Mouse (Mus musculus): ENCODE data around the gene Sacs.
"Not testable (repeated sequence)": the region's sequence is repeated elsewhere in the genome, so short reads cannot be mapped to it uniquely, and the experiment has no call there.

The Sacs gene

GRCm38 (mm10) chr14:61137994-61138726 is at the start of gene Sacs:
TSS of gene Sacs (plus strand) at chr14:61138457.
- peak; percentile 57 to 71 for DNase-seq (ENCODE audit: low spot score in 2 of 2)

DNA sequence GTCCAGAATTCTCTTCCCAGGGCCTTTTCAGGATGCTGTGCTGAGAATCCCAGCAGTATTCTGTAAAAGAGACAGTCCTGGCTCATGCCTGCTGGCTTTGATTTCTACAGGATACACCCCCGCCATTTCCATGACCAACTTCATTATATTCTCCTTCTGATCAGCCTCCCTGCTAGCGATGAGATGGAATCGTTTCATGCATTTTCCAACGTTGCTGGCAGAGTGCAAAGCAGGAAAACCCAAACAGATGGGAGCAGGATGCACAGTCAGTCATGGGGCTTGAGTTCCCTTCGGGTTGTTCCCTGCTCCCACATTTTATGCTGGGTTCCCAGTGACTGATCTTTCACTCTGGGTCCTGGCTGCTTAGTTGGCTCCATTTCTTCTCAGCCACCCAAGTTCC is 47.3 kb upstream of the Sacs start:
- peak; percentile 21 to 23 for DNase-seq (ENCODE audit: low spot score in 2 of 2)

GRCm38 (mm10) chr14:61092073-61092472 is 46.2 kb upstream of the Sacs start:
- peak; percentile 44 to 55 for DNase-seq (ENCODE audit: low spot score in 2 of 2)

DNA sequence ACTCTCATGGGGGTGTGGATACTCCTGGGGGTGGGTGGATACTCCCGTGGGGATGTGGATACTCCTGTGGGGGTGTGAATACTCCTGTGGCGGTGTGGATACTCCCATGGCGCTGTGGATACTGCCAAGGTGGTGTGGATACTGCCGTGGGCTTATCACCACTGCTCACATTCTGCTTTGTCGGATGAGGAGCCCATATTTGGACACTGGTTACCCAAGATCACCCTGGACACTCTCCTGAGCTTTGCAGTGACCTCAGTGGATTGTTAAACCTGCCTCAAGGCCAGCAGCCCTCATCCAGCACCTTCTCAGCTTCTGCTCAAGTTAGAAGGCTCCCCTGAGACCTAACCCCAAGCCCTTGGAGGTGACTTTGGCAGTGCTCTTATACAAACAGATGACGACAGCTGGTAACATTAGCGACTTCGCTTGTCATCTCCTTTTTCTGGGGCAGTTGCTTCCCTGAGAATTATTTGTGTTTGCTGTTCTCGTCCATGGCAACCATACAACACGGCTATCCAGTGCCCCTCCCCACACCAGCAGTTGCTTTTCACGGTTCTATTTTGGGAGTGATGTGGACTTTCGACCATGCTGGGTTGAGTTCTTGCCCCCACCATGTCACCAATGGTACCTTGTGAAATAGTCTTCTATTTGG is 40.2 kb upstream of the Sacs start:
- DNase-seq (ENCODE audit: low spot score in 2 of 2): no peak

- DNase-seq (ENCODE audit: low spot score in 2 of 2): no peak
These were observed 37.5 kb upstream of the Sacs start for GRCm38 (mm10) chr14:61100736-61101135.

DNA sequence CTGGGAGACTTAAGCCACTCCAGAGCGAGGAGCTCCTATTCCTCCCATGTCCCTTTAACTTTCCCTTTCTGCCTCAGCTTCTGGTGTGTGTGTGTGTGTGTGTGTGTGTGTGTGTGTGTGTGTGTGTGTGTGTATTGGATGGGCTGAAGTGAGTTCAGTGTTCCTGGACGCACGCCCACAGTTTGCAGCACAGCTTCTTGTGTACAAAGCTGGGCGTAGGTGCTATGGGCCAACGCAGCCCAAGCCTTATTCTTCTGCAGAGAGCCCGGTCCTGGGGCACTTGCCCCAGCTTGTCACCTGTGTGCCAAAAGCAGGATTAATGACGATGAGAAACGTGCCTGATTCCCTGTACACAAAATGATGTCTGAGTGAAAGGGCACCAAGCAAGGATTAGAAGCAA is 31.9 kb upstream of the Sacs start:
- DNase-seq (ENCODE audit: low spot score in 2 of 2): no peak

DNA sequence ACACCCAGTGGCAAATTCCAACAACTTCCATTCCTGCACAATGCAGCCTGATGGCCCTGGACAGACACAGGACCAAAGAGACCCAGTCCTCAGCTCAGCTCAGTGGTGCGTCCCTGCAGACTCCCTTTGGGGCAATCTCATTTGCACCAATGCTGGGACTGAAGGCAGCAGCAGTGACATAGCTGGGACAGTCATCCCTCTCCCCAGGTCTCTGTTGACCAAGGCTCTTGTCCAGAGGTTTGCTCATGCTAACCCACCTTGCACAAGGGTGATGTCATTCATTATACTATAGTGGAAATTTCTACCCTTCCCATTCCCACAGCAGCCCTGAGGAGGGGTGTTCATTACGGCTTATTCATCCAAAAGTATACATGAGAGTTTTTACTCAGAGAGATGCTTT is 29.6 kb upstream of the Sacs start:
- DNase-seq (ENCODE audit: low spot score in 2 of 2): no peak

DNA sequence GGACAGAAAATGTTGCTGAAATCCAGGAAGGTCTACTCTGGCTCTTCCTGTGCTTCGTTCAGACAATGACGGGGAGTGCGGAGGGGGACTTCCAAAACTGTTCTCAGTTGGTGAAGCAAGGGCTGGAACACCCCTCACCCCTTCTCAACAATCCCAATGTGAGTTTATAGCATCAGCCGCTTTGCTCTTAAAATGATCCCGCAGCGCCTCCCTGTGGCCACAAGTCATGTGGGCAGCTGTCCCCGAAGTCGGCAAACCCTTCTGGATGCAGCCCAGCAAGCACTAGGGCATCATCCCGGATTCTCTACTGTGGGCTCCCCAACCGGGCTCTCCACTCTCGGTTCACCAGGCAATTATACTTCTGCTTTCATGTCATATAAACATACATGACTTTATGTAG is 25.9 kb upstream of the Sacs start:
- peak; percentile 87 to 89 for DNase-seq (ENCODE audit: low spot score in 2 of 2)

DNA sequence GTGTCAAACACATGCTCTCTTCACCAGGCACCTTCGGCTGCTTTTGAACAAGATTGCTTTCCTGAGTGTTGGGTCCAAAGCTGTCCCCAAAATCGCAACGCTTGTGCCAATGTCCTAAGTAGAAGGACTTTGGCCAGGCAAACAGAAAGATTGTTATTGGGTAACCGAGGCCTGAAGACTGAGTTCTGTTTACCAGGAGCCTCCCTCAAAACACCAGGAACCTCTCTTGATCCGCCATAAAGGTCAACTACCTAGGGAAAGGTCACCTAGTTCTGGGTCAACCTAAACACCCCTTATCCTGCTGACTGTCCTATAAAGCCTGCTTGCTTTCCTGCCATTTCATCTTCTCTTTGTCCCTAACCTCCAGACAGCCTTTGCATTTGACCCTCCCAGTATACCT is 13.5 kb upstream of the Sacs start:
- DNase-seq (ENCODE audit: low spot score in 2 of 2): no peak

DNA sequence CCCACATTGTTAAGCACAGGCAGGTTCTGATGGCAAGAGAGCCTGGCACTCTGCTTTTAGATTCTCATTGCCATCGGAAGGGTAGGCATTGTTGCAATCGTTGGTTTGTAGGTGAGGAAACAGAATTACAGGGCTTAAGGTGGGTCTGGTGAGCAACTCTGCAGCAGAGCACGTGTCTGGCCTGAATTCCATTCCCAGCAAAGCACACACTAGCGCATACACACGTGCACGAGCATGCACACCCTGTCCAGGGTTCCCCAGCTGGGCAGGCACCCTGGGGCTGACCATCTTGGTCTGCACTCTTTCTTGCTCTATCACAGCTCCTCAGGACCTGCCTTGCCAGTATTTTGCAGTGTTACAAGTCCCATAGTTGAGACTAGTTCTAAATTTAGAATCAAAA is 13.1 kb upstream of the Sacs start:
- DNase-seq (ENCODE audit: low spot score in 2 of 2): no peak

DNA sequence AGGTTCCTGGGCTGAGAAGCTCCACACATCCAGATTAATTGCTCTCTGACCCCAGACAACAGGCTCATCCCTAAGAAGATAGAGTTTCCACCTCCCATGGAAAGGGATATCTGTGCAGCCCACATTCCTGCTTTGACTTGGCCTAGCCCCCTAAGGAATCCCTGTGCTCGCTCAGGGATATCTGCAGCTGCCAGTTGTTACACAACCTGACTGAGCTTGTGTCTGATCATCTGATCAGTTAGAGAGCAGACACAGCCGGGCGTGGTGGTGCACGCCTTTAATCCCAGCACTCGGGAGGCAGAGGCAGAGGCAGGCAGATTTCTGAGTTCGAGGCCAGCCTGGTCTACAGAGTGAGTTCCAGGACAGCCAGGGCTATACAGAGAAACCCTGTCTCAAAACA is 10.9 kb upstream of the Sacs start:
- not testable (repeated sequence) for DNase-seq (ENCODE audit: low spot score in 2 of 2)

GRCm38 (mm10) chr14:61128961-61129507 is 9.2 kb upstream of the Sacs start:
- DNase-seq (ENCODE audit: low spot score in 2 of 2): no peak

DNA sequence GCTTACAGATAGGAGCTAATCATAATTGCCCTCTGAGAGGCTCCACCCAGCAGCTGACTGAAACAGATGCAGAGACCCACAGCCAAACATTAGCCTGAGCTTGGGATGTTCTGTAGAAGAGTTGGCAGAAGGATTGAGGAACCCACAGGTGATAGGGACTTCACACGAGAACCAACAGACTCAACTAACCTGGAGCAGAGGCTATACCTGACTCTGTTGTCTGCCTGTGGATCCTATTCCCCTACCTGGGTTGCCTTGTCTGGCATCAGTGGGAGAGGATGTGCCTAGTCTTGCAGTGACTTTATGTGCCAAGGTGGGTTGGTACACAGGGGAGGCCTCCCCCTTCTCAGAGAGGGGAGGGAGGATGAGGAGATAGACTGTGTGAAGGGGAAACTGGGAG is 5.7 kb upstream of the Sacs start:
- no peak for DNase-seq (ENCODE audit: low spot score in 2 of 2)

DNA sequence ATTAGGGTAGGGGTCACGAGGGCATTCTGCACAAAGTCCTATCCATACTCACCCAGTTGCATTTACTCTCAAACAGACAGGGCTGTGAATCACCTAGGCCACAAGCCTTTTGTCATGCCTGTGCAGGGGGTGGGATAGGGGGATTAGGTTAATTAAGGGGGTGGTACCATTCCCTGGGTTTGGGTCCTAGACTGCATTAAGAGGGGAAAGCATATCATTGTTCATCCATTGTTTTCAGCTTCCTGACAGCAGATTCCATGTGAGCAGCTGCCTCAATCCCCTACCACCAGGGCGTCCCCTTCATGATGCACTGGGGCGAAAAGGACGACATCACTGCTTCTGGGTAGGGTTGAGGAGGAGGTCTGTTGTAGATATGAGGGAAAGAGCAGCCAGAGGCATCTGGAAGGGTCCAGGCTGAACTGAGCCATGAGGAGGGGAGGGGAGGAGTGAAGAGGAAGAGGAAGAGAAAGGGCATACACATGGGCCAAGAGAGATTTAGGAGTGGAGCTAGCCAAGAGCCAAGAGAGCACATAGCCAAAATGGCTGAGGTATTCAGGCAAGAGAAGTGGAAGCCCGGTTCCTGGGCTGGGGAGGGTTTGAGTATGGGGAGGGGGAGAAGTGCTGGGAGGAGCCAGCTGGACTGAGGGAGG is 3.8 kb upstream of the Sacs start:
- no peak for DNase-seq (ENCODE audit: low spot score in 2 of 2)

- no peak for DNase-seq (ENCODE audit: low spot score in 2 of 2)
These were observed 847 bp upstream of the Sacs start for GRCm38 (mm10) chr14:61137410-61137809.

DNA sequence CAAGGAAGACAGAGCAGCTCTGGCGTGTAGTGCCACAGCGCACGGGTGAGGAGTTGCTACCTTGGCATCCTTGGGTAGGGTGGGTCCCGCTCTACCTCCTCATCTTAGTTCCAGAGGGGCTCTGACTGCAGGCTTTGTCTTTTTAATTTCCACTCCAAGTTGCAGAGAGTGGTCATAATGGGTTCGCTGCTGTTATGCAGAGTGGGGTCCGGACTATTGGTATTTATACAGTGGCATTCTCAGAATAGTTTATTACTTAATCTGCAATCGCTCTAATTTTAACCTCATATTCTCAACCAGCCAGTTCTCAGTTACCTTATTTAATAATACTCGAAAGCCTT is 440 bp downstream of the Sacs start:
- DNase-seq (ENCODE audit: low spot score in 2 of 2): no peak

GRCm38 (mm10) chr14:61143358-61143757 is 5.1 kb downstream of the Sacs start:
- no peak for DNase-seq (ENCODE audit: low spot score in 2 of 2)

DNA sequence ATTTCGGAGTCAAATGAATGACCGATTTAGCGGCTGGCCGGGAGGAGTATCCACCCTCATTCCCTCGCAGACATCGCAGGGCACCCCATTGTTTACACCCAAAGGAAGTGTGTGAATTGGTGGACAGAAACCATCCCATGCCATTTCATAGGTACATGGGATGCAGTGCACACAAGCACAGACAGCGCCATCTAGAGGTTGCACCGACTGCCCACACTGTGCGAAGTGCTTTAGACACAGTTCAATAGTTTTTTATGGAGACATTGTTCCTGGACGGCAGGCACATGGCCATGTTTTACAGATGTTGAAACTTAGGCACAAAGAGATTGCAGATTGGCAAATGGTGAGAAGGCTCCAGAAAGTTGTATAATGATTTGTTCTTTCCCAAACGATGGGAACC is 5.6 kb downstream of the Sacs start:
- DNase-seq (ENCODE audit: low spot score in 2 of 2): no peak

DNA sequence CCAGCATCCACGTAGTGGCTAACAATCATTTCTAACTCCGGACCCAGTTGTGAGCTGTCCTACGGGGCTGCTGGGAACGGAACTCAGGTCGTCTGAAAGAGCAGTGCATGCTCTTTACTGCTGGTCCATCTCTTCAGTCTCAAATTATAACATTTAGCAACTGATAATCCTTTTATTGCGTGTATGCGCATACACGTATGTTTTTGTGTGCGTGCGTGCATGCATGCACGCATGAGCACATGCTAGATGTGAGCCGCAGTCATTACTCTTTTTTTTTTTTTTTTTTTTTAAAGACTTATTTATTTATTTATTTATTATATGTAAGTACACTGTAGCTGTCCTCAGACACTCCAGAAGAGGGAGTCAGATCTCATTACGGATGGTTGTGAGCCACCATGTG is 12.2 kb downstream of the Sacs start:
- DNase-seq (ENCODE audit: low spot score in 2 of 2): not testable (repeated sequence)

DNA sequence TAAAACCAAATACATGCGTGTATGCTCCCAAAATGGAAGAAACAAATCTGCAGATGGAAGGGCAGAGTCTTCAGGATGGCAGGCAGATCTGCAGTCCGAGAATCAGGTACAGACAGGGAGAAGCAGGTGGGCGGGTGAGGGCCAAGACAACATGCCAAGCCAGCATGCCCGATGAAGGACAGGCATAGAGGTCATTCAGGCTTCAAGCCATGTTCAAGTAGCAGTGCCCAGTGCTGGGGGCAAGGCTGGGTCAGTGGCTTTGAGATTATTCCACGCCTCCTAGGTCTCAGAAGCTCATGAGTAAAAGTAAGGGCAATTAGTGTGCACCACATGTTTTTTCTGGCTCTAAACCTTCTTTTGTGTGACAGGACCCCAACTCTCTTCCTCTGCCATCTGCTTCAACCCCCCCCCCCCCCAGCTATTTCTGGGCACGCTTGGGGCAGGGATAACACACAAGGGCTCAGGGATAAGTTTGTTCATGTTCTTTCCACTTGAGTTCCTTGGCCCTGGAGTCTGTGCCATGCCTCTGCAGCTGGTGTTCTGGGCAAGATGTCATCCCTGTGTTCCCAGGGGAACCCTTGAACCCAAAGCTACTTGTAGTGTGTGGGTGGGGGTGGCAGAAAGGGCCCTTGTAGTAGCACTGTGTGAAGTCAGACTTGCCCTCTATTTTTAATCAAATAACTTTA is 16.8 kb downstream of the Sacs start:
- DNase-seq (ENCODE audit: low spot score in 2 of 2): no peak

DNA sequence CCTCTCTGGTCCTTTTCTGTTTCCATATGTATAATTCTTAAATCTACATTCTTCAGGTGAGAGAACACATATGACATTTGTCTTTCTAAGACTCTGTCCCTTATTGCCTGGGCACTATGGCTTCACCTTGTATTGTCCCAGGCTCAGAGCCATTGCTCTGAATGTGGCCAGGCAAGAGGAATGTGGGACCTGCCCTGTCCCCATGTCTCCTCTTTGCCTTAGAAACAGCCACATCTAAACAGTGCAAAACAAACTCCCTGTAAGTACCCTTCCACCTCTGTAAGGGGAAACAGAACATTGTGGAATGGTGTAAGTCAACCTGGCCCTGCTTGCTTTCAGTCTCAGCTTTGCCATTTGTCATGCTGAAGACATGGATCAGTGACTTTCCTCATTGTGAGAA is 17.4 kb downstream of the Sacs start:
- no peak for DNase-seq (ENCODE audit: low spot score in 2 of 2)

- DNase-seq (ENCODE audit: low spot score in 2 of 2): not testable (repeated sequence)
These were observed 19.2 kb downstream of the Sacs start for GRCm38 (mm10) chr14:61157426-61157825.

Data from right cerebral cortex, adult 2 months (tissue).